Mouse (Mus musculus): ENCODE measurements around the gene Ptprt.

- TF ChIP-seq CTCF (IDR thresholded peaks at IDR 0.05; ENCODE audit: borderline replicate concordance, insufficient read depth, low read depth, low read length): no peak
- TF ChIP-seq POLR2A (IDR thresholded peaks at IDR 0.05; ENCODE audit: borderline replicate concordance, insufficient read depth, low read length): no peak
Observed at GRCm38 (mm10) chr2:162001016-162001415, 659.9 kb downstream of the Ptprt start.

All from cerebellum, adult 2 months (tissue).